Mouse (Mus musculus): ENCODE measurements at regions not wholly inside any gene's neighbourhood (a gene's known extent, or its start where the extent isn't known, plus 50 kb on each side); places are given as distances from the start of the nearest gene placed in this dataset.

DNA sequence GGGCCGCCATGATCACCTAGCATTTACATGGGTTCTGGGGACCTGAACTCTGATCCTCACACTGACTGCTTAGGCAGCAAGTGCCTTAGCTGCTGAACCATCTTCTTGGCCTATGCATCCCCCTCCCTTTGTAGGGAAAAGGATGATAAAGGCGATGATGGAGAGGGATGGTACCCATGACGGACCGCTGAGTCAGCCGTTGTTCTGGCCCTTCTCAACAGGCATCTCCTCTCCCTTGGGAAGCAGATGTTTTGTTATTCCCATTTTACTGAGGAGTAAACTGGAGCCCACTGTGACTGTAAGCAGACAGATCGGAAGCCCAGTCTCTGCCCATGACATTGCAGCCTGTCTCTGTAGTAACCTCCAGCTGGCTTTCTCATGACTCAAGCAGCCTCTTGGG lies 201.2 kb upstream of the Tle3 start:
- DNase-seq (ENCODE audit: low spot score in 2 of 2) = no peak

DNA sequence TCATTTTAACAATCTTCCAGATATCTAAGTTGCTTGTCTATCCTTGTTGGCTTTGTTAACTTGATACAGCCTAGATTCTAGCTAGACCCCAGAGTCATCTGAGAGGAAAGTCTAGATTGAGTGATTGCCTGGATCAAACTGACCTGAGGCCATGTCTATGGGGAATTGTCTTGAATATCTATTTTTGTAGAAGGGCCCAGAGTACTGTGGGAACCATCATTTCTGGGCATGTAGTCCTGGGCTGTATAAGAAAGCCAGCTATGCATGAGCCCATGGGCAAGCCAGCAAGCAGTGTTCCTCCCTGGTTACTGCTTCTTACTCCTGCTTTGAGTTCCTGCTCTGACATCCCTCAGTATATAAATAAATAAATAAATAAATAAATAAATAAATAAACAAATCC lies 199.7 kb upstream of the Tle3 start:
- no peak for DNase-seq (ENCODE audit: low spot score in 2 of 2)

DNA sequence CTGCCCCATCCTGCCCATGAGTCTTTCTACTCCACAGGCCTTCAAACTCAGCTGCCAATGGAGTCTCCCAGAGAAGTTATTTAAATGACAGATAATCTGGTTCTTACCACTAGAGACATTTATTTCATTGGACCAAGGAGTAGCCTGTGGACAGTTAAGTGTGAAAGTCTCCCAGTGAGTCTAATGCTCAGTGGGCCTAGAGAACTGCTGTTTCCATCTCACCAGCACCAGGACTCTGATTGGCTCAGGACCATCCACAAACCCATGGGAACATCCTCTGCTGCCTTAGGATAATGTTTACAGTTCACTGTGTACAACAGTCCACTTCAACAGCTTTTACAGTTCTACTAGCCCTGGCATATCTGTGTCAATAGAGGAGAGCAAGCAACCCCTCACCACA lies 198.6 kb upstream of the Tle3 start:
- DNase-seq (ENCODE audit: low spot score in 2 of 2) = no peak

GRCm38 (mm10) chr9:61175381-61175780 lies 196.8 kb upstream of the Tle3 start:
- DNase-seq (ENCODE audit: low spot score in 2 of 2) = no peak

DNA sequence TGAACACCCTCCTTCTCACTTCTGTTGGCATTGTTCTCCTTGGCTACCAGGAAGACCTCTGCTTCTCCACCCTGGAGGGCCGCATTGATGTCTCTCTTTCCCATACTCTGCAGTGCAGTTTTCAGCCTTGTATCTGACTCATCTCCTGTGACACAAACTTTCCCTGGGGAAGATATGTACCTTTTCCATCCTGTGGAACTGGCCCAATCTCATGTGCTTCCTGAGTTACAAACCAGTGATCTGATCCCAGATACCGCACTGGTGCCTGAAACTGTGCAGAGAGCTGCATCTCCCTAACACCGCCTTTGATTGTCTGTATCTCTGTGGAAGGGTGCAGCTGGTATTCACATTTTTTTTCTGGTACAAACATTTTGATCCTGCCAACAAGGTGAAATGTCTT lies 195.3 kb upstream of the Tle3 start:
- DNase-seq (ENCODE audit: low spot score in 2 of 2) = no peak

DNA sequence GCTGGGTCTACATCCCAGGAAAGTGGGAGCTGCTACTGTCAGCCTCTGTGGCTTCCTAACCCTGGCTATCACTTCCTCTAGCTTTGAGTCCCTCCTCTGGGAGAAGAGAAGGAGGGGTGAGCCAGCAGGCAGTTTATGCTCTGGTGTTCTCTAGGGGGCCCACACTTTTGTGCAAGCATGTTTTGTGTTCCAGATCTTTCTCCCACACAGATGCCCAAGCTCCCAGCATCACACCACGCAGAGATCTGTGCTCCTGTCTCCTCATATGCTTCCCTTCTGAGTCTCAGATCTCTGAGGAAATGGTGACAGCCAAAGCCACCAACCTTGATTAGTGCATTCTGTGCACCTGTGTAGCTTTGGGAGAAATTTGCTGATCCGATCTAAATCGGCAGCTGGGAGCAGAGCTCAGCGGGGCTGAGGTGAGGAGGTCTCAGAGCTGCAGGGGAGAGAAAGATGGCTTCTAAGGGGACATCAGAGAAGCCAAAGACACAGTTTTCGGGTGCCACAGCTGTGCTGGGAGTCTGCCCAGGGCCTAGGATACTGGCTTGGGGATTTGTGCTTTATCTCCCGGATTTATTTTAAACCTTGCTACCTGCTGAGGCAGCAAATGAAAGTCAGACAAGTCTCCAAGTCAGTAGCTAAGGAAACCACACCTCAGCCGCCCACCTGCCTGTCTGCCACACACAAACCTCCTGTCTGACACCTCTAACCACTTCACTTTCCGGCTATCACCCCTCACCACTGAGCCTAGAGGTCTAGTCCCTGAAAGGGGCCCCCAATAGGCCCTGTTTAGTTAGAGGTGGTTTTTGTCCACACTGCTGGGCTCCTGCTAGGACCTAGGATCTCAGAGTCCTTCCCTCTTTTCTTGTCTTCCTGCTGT lies 185.4 kb upstream of the Tle3 start:
- no peak for DNase-seq (ENCODE audit: low spot score in 2 of 2)

DNA sequence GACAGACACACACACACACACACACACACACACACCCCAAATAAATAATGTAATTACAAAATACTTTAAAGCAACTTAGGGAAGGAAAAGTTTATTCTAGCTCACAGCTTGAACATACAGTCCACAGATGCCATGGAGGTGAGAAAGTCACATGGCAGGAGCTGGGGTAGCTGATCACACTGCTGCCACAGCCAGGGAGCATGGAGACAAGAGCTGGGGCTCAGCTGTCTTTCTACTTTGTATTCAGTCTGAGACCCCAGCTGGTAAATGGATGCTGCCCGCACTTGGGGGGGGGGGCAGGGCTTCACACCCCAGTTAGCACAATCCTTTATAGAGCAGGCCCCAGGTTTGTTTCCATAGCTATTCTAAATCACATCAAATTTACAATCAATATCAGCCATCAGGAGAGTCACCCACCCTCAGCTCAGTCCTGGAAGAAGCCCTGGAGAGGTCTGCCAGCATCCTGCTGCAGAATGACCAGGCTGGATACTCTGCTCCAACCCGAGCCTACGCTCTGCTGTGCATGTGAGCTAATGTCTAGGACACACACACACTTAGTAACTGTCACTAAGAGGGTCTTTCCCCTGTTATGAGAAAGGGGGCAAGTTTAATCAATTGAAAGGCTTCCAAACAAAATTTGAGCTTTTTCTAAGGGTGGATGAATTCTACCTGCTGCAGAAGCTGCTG lies 184.3 kb upstream of the Tle3 start:
- no peak for DNase-seq (ENCODE audit: low spot score in 2 of 2)

DNA sequence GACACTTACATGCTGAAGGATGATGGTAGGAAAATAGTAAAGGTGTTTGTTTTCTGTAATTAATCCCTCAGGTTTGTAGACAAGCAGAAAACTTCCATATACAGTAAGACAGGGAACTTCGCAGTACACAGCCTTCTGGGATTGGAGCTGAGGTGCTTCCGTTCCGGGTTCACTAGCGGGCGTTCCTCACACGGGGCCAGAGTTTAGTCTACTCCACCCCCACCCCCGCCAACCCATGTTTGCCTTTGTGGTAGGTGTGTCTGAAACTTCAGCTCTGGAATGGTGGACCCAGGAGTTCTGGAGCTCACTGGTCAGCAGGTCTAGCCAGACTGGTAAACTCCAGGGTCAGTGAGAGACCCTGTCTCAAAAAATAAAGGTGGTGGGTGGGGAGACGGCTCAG lies 182.9 kb upstream of the Tle3 start:
- no peak for DNase-seq (ENCODE audit: low spot score in 2 of 2)

- no peak for DNase-seq (ENCODE audit: low spot score in 2 of 2)
Observed at GRCm38 (mm10) chr9:61199077-61199753, 173.0 kb upstream of the Tle3 start.

GRCm38 (mm10) chr9:61199891-61200290 lies 172.3 kb upstream of the Tle3 start:
- no peak for DNase-seq (ENCODE audit: low spot score in 2 of 2)

- no peak for DNase-seq (ENCODE audit: low spot score in 2 of 2)
Observed at GRCm38 (mm10) chr9:61200295-61200955, 171.7 kb upstream of the Tle3 start.

- DNase-seq (ENCODE audit: low spot score in 2 of 2) = no peak
Observed at GRCm38 (mm10) chr9:61205049-61205448, 167.1 kb upstream of the Tle3 start.

GRCm38 (mm10) chr9:61206725-61207365 lies 165.3 kb upstream of the Tle3 start:
- no peak for DNase-seq (ENCODE audit: low spot score in 2 of 2)

GRCm38 (mm10) chr9:61207423-61208150 lies 164.6 kb upstream of the Tle3 start:
- DNase-seq (ENCODE audit: low spot score in 2 of 2) = no peak

DNA sequence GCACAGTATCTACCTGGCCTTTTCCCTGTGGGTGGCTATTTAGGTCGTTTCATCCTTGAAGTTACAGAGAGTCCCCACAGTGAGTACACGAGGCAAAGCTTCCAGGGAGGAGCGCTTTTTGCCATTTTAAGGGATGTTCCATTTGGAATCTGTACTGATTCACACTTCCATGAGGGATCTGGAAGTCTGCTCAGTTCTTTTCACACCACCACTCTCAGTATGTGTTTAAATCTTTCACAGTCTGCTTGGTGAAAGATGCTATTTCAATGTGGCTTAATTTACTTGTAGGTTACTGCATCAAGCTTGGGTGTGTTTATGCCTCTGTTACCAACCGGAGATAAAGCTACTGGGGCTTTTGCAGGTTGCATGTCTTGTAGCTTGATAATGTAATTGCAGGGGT lies 160.5 kb upstream of the Tle3 start:
- DNase-seq (ENCODE audit: low spot score in 2 of 2) = no peak

GRCm38 (mm10) chr9:61214943-61215342 lies 157.2 kb upstream of the Tle3 start:
- peak in 1 of 2 experiments; percentile 15 for DNase-seq (ENCODE audit: low spot score in 2 of 2)

- no peak for DNase-seq (ENCODE audit: low spot score in 2 of 2)
Observed at GRCm38 (mm10) chr9:61216012-61216770, 156.0 kb upstream of the Tle3 start.

DNA sequence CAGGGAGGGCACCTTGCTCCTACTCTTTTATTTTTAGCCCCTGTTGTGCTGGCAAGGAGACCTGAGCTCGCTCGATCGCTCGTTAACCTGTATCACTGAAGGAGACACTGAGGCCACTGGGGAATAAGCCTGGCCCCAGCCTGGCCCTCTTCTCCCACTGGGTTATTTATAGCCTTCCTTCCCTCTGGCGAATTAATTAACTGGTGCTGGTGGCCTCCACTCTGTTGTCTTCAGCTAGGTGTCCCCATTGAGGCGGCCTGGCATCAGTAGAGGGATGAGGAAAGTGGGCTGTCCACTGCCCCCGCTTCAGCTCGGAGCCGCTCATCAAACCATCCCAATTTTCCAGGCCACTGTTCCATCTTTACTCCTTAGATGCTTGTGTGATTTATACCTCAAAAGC lies 152.1 kb upstream of the Tle3 start:
- no peak for DNase-seq (ENCODE audit: low spot score in 2 of 2)

GRCm38 (mm10) chr9:61222212-61223003 lies 149.8 kb upstream of the Tle3 start:
- no peak for DNase-seq (ENCODE audit: low spot score in 2 of 2)
